Mouse (Mus musculus) fibroblast of lung, adult 2 months (primary cell): ENCODE data around the gene Clhc1.
"Not testable (repeated sequence)": the region's sequence is repeated elsewhere in the genome, so short reads cannot be mapped to it uniquely, and the experiment has no call there.

Experiments used
- DNase-seq: peaks from one replicate; pipeline ENCODE4 v3.0.0-alpha.2; 2011; ENCODE audit warnings: low read depth

The Clhc1 gene

DNA sequence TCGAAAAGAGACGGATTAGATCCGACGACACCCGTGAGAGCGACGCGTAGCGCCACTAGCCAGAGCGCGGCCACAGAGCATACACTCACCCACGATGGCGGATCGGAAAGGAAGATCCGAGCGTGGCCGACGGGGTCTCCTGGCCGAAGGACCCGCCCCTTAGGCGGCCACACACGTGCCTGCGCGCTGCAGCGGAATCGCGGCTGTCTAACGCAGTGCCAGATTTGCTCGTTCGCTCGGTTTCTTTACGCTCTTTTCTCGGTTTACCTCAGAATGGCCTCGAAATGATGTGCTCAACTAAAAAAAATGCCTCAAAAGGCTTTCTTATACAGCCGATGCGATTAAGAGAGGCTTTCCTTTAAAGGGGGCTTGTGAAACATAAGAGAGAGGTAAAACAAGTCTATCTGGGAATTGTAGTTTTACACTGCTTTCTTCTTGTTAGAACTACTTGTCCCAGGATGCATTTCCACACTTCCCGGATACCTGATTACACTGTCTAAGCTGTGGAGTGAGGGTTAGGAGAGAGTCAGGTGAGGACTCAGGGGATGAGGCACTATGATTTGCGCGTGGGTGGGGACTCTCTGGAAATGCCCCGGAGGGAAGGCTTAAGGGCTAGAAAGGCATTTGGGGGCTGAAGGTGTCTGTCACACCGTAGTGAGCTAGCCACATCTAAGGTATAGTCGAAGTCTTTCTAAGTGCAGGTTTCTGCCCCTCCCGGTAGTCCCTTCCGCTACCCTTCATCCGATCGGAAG is at the start of gene Clhc1, which contains the start of gene Rps27a:
Gene Clhc1, plus strand, starts transcription at position 199 of the 752 bp plus-strand sequence.
Gene Rps27a, minus strand, starts transcription at position 358 of the 752 bp plus-strand sequence.
- DNase-seq, result peak; percentile 68

DNA sequence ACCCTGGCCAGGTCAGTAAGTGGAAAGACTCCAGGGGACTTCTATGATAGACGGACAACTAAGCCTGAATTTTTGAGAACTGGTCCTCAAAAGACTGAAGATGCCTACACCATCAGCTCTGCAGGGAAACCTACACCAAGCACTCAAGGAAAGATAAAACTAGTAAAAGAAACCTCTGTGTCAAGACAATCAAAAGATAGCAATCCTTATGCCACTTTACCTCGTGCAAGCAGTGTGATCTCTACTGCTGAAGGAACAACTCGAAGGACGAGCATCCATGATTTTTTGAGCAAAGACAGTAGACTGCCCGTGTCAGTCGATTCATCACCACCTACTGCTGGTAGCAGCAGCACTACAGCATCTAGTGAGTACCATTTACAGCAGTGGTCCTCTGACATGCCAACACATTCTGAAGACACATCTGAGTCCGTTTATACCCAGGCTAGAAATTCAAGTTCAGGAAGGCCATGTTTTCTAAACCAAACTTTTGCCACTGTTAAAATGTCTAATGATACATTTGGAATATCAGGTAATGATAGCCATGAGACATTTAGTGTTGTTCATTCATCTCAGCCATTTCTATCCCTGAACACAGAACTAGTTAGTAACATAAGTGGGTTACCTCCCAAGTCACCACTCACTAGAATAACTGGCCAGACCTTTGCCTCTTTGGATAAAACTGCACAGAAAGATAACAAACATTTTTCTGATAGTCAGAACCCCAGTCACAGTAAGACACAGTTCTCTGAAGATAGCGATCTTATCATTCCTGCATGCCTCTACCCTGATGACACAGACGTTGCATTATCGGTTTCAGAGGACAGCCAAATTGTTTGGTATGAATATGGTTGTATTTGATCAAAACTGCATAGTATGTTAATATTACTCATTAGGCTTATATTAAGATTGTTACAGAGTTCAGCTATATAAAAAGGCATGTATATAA is 43.5 kb upstream of the Clhc1 start:
- no peak for DNase-seq

DNA sequence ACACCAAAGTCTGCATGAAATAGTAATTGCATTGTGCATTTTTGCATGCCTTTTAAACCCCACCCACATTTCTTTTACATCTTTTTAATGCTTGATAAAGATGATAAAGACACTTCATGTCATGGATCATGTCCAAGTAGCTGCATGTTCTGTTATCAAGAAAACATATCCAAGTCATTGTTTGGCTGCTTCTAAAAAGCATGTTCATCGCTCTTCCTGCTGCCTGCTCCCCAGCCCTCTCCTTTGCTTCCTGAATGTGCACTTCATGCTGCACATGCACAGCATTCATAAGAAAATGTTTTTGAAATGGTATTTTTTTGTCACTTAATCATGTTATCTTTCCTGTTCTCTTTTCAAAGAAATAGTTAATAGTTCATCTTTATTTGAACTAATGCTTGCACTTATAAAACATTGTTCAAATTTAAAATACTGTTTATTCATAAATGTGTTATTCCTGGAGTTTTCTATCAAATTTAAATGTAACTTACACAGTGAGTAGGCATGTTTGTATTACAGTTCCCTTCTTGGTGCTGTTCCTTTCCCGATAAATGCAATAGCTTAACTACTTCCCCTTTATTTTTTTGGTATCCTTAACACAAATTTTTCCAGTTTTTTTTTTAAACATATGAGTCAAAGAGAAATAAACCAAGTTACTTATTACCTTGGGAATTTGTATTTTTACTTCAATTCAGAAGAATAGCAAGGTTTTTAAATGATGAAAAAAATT is 42.7 kb upstream of the Clhc1 start:
- DNase-seq, result no peak

DNA sequence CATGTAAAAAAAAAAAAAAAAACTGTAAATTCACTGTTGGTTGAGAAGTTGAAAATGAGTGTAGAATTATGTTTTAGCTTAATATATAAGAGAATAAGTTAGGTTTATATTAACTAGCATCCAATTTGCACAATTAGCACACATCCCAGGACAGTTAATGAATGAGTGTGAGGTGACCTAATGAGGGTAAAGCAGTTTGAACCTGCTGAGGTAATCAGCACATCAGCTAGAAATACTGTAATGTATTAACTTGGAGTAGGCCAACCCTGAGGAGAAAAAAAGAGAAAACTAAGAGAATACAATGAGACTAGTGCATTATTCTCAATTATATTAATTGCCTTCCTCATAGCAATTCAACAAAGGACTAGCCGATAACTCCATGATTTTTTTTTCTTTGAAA is 38.3 kb upstream of the Clhc1 start:
- DNase-seq, result no peak

DNA sequence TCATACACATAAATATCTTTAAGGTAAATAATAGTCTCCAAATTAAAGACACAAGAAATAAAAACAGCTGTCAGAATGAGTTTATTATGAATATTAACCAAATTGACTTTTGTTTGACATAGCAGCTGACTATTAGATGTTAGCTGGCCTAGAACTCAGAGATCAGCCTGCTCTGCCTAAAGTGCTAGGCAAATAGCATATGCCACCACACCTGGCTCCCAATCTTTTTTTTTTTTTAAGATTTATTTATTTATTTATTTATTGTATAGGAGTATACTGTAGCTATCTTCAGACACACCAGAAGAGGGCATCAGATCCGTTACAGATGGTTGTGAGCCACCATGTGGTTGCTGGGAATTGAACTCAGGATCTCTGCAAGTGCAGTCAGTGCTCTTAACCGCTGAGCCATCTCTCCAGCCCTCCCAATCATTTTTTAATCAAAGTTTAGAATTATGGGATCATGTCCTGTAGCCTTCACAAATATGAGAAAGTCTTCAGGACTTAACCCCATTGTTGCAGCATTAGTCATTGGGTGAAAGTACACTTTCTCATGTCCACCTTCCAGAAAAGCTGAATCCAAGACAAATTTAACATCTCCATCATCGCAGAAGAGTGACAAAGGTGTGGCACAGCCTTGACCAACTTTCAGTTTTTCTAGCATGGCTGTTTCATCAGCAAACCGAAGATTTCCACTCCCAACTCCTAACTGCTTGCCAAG is 34.8 kb upstream of the Clhc1 start:
- DNase-seq, result no peak

DNA sequence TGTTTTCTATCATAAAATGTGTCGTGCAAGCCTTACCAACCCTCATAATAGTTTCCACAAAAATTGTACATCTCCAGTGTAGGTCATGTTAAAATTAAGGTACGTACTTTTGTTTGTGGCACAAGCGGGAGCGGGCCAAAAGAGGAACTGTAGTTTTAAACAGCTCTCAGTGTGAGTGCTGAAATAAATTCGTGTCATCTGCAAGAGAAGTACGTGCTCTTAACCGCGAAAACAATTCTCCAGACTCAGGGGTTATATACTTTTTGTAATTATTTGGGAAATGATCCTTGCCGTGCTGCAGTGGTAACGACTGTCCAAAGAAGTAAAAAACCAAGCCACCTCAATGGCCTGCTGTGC is 33.4 kb upstream of the Clhc1 start:
- no peak for DNase-seq

DNA sequence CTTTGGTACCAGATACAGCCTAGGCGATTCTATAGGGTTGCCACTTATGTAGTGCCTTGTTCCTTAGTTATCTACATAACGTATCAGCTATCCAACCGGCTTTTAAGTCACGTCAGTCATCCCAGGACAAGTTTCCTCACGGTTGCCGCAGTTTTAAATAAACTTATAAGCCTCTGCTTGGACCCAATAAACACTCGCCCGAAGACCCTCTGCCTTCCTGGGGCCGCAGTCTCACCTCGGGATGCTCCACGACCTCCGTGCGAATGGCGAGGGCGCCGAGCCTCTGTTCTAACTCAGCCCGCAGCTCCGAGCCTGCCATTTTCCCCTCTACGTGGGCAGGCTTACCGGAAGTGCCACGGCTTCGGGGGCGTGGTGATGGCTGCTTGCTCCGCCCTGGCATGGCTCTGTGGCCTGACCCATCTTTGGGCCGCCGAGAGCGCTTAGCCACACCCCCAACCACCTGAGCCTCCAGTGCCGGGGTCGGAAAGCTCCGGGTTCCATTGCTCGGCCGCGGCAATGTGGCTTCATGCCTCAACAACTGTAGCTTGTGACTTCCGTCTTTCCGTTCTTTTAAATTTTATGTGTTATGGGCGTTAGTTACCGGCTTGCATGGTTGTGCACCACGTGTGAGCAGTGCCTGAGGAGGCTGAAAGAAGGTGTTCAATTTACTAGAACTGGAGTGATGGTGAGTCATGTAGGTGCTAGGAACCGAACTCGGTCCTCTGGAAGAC is 32.9 kb upstream of the Clhc1 start, which contains the start of gene Prorsd1:
Gene Prorsd1, minus strand, starts transcription at position 352 of the 731 bp plus-strand sequence.
- DNase-seq, result peak; percentile 71

DNA sequence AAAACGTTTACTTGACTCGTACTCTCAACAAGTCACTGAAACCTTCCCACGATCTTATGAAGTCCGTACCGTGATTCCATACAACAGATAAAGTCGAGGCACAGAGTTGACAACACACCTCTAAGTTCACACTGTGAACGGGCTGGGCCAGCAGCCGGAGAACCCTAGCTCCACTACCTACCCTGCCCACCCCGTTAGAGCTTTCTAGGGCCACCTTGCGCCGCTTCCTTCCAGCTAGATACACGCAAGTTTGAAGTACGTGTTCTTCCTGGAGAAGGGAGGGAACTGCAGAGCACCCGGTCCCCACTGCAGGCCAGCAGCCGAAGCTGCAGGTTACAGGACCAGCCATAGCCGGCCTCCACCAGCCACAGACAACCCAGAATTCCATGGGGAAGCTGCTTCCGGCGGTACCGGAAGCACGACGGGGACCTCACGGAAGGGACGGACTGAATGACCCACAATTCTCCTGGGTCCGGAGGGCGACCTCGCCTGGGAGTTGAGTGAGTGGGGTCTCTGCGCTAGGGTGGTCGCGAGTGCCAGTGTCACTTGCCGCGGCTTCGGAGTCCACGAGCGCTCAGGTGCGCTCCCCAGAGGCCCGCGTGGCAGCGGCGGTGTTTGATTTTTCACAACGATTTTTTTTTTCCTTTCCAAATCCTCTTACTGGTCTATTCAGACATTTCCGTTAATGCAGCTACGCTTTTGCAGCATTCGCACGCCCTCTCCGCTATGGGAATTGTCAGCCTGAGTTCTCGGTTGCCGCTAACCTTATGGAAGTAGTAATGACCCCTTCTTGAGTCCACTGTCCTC is 21.6 kb upstream of the Clhc1 start, which contains the start of gene Mtif2:
Gene Mtif2, plus strand, starts transcription at position 421 of the 807 bp plus-strand sequence.
- peak; percentile 73 for DNase-seq

DNA sequence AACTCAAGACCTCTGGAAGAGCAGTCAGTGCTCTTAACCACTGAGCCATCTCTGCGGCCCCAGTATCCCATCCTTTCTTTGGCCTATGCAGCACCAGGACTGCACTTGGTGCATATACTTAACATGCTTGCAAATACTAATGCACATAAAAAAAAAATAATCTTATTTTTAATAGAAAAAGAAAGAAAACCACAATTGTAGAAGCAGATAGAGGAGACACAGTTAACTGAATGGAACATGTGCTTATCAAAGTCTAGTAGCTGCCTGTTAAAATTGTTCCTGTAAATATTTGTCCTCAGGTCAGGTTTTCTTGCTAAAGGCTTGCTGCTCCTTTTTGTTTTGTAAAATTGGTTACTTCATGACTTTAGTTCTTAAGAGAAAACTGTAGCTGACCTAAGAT is 9.5 kb upstream of the Clhc1 start:
- DNase-seq, result no peak

DNA sequence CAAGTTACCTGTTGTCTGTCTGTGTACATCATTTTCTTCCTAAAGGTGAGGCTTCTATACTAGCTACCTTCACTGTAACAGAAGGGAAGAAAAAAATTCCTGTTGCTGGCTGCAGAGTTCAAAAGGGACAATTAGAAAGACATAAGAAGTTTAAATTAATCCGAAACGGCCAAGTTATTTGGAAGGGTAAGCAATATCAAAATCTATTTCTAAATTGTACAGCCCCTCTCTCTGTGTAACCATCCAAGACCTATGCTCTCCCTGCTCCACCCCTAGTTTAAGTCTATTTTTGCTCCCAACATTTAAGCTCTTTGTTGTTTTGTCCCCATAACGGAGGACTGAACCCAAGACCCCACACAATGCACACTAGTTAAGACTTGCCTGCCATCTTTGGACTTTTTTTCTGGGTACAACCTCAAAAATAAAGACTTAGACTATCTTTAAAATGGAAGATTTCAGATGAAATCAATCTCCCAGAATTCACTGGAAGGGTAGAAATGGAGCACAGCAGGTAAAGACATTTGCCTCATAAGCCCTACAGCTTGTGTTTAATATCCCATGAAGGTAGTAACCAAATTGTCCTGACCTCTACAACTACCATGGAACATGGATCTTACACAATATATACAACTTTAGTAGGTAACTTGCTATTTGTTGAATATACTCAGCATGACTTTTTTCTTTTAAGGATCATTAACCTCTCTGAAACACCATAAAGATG is 3.4 kb upstream of the Clhc1 start:
- DNase-seq, result no peak

DNA sequence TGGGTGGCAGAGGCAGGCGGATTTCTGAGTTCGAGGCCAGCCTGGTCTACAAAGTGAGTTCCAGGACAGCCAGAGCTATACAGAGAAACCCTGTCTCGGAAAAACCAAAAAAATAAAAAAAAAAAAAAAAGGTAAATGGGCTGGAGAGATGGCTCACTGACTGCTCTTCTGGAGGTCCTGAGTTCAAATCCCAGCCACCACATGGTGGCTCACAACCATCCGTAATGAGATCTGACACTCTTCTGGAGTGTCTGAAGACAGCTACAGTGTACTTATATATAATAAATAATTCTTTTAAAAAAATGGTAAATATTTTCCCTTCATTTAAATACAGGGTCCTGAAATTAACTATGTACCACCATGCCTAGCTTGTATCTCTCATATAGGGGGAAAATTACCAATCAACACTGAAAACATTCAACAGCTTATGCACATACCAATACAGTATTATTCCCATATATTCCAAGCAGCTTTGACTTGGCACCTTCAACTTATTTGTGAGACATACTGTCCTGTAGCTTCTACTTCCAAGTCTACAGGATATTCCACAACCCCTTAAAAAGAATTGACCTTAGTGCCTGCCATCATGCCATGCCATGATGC is 2.5 kb upstream of the Clhc1 start:
- DNase-seq, result not testable (repeated sequence)

DNA sequence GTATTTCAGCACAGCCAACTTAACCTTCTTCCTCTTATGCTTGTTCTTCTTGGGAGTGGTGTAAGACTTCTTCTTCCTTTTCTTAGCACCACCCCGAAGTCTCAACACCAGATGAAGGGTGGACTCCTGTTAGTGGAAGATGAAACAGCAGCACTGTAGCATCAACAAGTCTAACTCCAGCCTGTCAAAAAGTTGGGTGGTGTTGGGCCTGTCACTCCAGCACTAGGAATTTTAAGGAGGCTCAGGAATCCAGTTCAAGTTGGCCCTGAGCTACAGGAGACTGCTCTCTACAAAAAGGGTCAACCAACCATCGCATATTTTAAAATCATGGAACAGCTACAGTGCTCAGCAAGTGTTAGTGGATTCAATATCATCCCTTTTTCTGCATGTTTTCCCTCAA is 1.5 kb upstream of the Clhc1 start:
- not testable (repeated sequence) for DNase-seq

DNA sequence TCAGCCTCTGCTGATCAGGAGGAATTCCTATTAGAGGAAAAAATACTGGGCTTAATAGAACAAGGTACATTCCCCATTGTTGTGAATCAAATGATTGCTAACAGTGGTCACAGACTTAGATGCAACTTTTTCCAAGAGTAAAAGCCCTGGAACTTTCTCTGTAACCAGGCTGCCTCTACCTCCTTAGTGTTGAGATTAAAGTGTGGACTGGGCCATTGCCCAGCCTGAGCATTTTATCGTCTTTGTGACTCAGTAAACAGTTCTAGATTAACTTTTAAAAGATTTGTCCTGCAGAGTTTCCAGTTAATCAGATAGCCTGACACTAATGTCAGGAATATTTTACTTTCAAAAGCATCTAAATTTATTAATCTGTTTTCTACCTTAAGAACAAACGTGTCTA is 988 bp upstream of the Clhc1 start:
- DNase-seq, result no peak

DNA sequence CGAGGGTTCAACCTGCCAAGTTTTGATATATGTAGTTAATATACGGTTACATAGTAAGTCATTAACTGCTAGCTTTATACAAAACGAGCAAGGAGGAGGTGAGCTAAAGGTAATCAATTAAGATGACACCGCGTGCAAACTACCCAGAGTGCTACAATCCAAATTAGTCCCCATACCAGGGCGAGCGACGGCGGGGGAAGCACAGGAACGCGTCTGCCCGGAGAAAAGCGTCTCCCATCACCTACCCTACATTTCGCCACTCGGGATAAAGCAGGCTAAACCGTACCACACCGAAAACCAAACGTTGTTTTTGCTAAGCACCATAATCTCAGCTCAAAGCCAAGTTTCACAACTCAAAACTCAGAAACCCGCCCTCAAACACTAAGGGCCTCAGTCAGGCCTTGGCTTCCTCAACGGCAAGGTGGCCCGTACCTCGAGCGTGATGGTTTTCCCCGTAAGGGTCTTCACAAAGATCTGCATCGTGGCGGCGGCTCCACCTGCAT is 450 bp upstream of the Clhc1 start:
- no peak for DNase-seq

DNA sequence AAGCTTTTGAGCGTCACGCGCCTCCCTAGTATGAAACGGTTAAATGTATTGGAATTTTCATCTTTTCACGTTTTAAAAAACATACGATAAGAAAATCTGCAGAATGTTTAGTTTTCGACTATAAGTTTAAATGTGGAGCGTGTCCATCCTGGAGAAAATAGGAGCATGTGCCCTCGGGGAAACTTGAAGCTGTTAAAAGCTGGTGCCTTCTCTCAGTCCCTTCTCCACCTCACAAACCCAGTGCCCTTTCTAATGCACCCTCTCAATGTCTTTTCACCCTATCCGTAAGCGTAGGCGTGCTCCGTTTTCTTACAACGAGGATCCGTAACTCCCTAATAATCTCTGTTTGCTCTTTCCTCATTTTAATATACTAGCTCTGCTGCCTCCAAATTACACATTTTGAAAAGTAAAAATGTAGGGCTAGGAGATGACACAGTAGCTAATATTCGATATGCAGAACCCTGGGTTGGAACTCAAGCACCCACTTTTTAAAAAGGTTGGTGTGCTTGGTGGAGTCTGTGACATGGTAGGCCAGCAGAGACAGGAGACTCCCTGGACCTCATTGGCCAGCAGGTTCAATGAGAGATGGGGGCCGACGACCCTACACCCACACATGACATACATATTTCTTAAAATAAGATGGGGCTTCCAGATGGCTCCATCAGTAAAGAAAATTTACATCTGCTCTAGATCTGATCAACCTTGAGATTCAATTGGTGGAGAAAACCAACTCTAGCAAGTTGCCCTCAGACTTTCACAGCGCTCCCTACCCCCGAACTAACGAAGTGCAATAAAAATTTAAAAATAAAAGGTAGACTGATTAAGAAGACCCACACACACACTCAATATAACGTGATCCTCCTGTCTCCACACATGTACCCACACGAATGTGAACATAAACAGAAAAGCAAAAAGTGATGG is 1.0 kb downstream of the Clhc1 start:
- no peak for DNase-seq

DNA sequence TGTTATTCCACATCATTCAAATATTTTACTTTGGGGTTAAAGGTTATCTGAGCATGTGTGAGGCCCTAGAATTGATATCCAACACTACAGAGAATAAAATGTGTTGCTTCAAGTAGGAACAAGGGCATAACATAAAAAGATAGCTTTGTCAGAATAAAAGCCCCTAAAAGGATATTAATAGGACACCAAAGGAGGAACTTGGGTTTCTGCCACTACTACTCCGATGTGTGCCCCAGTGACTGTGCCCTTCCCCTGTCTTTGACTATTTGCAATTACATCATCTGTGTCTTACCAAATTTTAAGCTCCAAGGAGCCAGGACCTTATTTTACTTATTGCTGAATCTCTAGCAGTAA is 1.7 kb downstream of the Clhc1 start:
- DNase-seq, result no peak

DNA sequence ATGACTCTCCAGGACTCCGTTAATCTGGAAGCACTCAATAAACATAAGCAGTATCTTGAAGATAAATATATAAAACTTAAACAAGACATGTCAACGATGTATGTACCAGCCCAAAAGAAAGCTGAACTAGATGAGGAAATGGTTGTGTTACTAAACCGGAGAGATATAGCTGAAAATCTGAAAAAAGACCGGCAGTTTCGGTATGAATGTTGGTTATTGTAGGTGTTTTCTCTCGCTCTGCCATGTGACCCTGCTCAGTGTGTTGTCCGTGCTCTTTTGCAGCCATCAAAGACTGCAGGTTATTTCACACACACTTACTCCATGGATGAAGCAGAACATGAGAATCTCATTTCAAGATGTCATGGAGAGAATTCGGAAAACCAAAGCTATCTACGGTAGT is 12.7 kb downstream of the Clhc1 start:
- DNase-seq, result no peak

DNA sequence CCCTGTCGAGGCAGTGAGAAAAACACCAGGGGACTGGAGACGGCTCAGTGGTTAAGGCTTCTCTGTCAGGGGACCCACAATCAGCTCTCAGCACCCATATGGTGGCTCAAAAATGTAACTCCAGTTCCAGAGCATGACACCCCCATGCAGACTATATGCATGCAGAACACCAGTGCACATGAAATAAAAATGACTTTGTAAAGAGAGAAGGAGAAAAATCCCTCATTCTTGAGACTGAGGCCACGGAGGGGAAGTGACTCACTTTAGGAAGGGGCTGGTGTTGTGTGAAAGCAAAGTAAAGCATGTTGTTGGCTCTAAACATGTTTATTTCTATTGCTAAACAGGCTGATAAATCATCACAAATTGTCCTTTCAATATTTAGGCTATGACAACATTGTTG is 13.2 kb downstream of the Clhc1 start:
- no peak for DNase-seq
